Mouse (Mus musculus): Measurements from ENCODE around the gene Sparc.
"Not testable (repeated sequence)": the region's sequence is repeated elsewhere in the genome, so short reads cannot be mapped to it uniquely, and the experiment has no call there.

Gene Sparc

GRCm38 (mm10) chr11:55438031-55438430 lies 15.0 kb upstream of the Sparc start:
- no peak for DNase-seq (ENCODE audit: low spot score in 2 of 2)

GRCm38 (mm10) chr11:55436089-55436488 lies 13.1 kb upstream of the Sparc start:
- no peak for DNase-seq (ENCODE audit: low spot score in 2 of 2)

GRCm38 (mm10) chr11:55432981-55433380 lies 10.0 kb upstream of the Sparc start:
- no peak for DNase-seq (ENCODE audit: low spot score in 2 of 2)

- DNase-seq (ENCODE audit: low spot score in 2 of 2), result no peak
Observed at GRCm38 (mm10) chr11:55429973-55430372, 7.0 kb upstream of the Sparc start.

GRCm38 (mm10) chr11:55428186-55429012 lies 5.4 kb upstream of the Sparc start:
- no peak for DNase-seq (ENCODE audit: low spot score in 2 of 2)

- no peak for DNase-seq (ENCODE audit: low spot score in 2 of 2)
Observed at GRCm38 (mm10) chr11:55424746-55425360, 1.9 kb upstream of the Sparc start.

- DNase-seq (ENCODE audit: low spot score in 2 of 2), result no peak
Observed at GRCm38 (mm10) chr11:55423756-55424155, 773 bp upstream of the Sparc start.

GRCm38 (mm10) chr11:55419678-55420307 lies 3.2 kb downstream of the Sparc start:
- peak in 1 of 2 experiments; percentile 17 for DNase-seq (ENCODE audit: low spot score in 2 of 2)

- no peak for DNase-seq (ENCODE audit: low spot score in 2 of 2)
Observed at GRCm38 (mm10) chr11:55419296-55419677, 3.7 kb downstream of the Sparc start.

GRCm38 (mm10) chr11:55418704-55419061 lies 4.3 kb downstream of the Sparc start:
- no peak for DNase-seq (ENCODE audit: low spot score in 2 of 2)

- DNase-seq (ENCODE audit: low spot score in 2 of 2), result no peak
Observed at GRCm38 (mm10) chr11:55417898-55418703, 4.9 kb downstream of the Sparc start.

- no peak for DNase-seq (ENCODE audit: low spot score in 2 of 2)
Observed at GRCm38 (mm10) chr11:55416609-55417265, 6.2 kb downstream of the Sparc start.

GRCm38 (mm10) chr11:55415731-55416130 lies 7.3 kb downstream of the Sparc start:
- not testable (repeated sequence) for DNase-seq (ENCODE audit: low spot score in 2 of 2)

GRCm38 (mm10) chr11:55415036-55415704 lies 7.8 kb downstream of the Sparc start:
- no peak for DNase-seq (ENCODE audit: low spot score in 2 of 2)

GRCm38 (mm10) chr11:55414314-55414713 lies 8.7 kb downstream of the Sparc start:
- no peak for DNase-seq (ENCODE audit: low spot score in 2 of 2)

GRCm38 (mm10) chr11:55413416-55413796 lies 9.6 kb downstream of the Sparc start:
- DNase-seq (ENCODE audit: low spot score in 2 of 2), result no peak

GRCm38 (mm10) chr11:55412680-55413415 lies 10.1 kb downstream of the Sparc start:
- no peak for DNase-seq (ENCODE audit: low spot score in 2 of 2)

- no peak for DNase-seq (ENCODE audit: low spot score in 2 of 2)
Observed at GRCm38 (mm10) chr11:55412034-55412433, 10.9 kb downstream of the Sparc start.

- no peak for DNase-seq (ENCODE audit: low spot score in 2 of 2)
Observed at GRCm38 (mm10) chr11:55410502-55410901, 12.5 kb downstream of the Sparc start.

GRCm38 (mm10) chr11:55410005-55410404 lies 13.0 kb downstream of the Sparc start:
- DNase-seq (ENCODE audit: low spot score in 2 of 2), result no peak

Measured in frontal cortex, postnatal 25 days (tissue).